Mouse (Mus musculus) testis, adult 2 months (tissue): ENCODE data around the gene Rsph14.

Source experiments
- CTCF ChIP-seq: fragments of 200-500 bp; IDR thresholded peaks from 2 replicates; pipeline ENCODE4 v1.5.1; 2012; ENCODE audit warnings: low read depth, mild to moderate bottlenecking, inconsistent platforms, low read length, moderate library complexity; ENCODE audit not compliant: control insufficient read depth, insufficient read depth, insufficient replicate concordance
- POLR2A ChIP-seq: fragments of 200-500 bp; IDR thresholded peaks from 2 replicates; pipeline ENCODE4 v1.6.1; 2012; ENCODE audit warnings: low read depth, mild to moderate bottlenecking, inconsistent platforms, low read length, moderate library complexity; ENCODE audit not compliant: control insufficient read depth

DNA sequence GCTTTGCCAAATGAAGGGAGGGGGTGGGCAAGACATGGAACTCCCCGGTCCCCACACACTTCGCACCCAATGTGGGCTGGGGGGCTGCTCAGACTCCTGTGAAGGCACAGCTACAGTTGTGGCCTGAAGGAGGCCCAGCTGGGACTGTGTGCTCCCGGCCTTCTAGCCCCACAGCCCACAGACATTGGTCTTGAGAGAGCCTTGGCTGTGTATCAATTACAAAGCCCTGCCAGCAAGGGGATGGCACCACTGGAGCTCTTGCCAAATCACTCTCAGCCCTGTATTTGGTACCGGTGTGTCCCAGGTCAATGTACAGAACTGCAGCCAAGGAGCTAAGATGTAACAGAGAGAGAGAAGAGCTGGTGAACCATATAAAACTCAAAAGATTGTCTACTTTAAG is 15.9 kb downstream of the Rsph14 start:
- TF ChIP-seq CTCF = no peak
- TF ChIP-seq POLR2A = no peak
